Mouse (Mus musculus): ENCODE measurements around the gene Mdm2. TPM values are rescaled to one million over a fixed set of nuclear protein-coding genes. Genes with fewer than 3 reads are reported as not detected.

Gene Mdm2
- polyA plus RNA-seq, 1 experiment = 55.7 TPM

- Histone ChIP-seq H3K4me1 (ENCODE audit: control insufficient read depth, insufficient read depth, low read length) (no peaks in the 10 kb centered on the region), H3K4me3 (replicated peaks; ENCODE audit: control insufficient read depth, low read depth, low read length) (no peak overlapping the region), H3K27ac (ENCODE audit: control insufficient read depth, insufficient read depth, low read depth, low read length, poor library complexity) (no peak overlapping the region)
- 90% methylated on average over 1 of the region's 1 CpGs for WGBS
- TF ChIP-seq POLR2A (IDR thresholded peaks at IDR 0.05; ENCODE audit: borderline replicate concordance, control insufficient read depth, low read depth, low read length) = no peak
- no peak for TF ChIP-seq CTCF (IDR thresholded peaks at IDR 0.05; ENCODE audit: control insufficient read depth, insufficient read depth, low read length)
These were observed 36.6 kb downstream of the Mdm2 start for GRCm38 (mm10) chr10:117673913-117674312.

GRCm38 (mm10) chr10:117672693-117673092, 37.9 kb downstream of the Mdm2 start:
- no peaks in the 10 kb centered on the region for H3K4me1 ChIP-seq (ENCODE audit: control insufficient read depth, insufficient read depth, low read length)
- TF ChIP-seq POLR2A (IDR thresholded peaks at IDR 0.05; ENCODE audit: borderline replicate concordance, control insufficient read depth, low read depth, low read length) (no peak), CTCF (IDR thresholded peaks at IDR 0.05; ENCODE audit: control insufficient read depth, insufficient read depth, low read length) (no peak)
- H3K27ac ChIP-seq (ENCODE audit: control insufficient read depth, insufficient read depth, low read depth, low read length, poor library complexity) = no peak overlapping the region
- no peak overlapping the region for H3K4me3 ChIP-seq (replicated peaks; ENCODE audit: control insufficient read depth, low read depth, low read length)
- 67% methylated on average over 7 of the region's 7 CpGs for WGBS

- TF ChIP-seq POLR2A (IDR thresholded peaks at IDR 0.05; ENCODE audit: borderline replicate concordance, control insufficient read depth, low read depth, low read length) = no peak
- TF ChIP-seq CTCF (IDR thresholded peaks at IDR 0.05; ENCODE audit: control insufficient read depth, insufficient read depth, low read length) = no peak
- WGBS = 79% methylated on average over 13 of the region's 13 CpGs
- no peaks in the 10 kb centered on the region for H3K4me1 ChIP-seq (ENCODE audit: control insufficient read depth, insufficient read depth, low read length)
- no peak overlapping the region for H3K4me3 ChIP-seq (replicated peaks; ENCODE audit: control insufficient read depth, low read depth, low read length)
- H3K27ac ChIP-seq (ENCODE audit: control insufficient read depth, insufficient read depth, low read depth, low read length, poor library complexity) = no peak overlapping the region
These were observed 38.5 kb downstream of the Mdm2 start for GRCm38 (mm10) chr10:117671930-117672666.

GRCm38 (mm10) chr10:117671266-117671665, 39.3 kb downstream of the Mdm2 start:
- TF ChIP-seq POLR2A (IDR thresholded peaks at IDR 0.05; ENCODE audit: borderline replicate concordance, control insufficient read depth, low read depth, low read length) = no peak
- TF ChIP-seq CTCF (IDR thresholded peaks at IDR 0.05; ENCODE audit: control insufficient read depth, insufficient read depth, low read length) = no peak
- Histone ChIP-seq H3K4me1 (ENCODE audit: control insufficient read depth, insufficient read depth, low read length) (no peaks in the 10 kb centered on the region), H3K27ac (ENCODE audit: control insufficient read depth, insufficient read depth, low read depth, low read length, poor library complexity) (no peak overlapping the region), H3K4me3 (replicated peaks; ENCODE audit: control insufficient read depth, low read depth, low read length) (no peak overlapping the region)
- WGBS = 87% methylated on average over 9 of the region's 9 CpGs

- Histone ChIP-seq H3K4me1 (ENCODE audit: control insufficient read depth, insufficient read depth, low read length) (no peaks in the 10 kb centered on the region), H3K4me3 (replicated peaks; ENCODE audit: control insufficient read depth, low read depth, low read length) (no peak overlapping the region), H3K27ac (ENCODE audit: control insufficient read depth, insufficient read depth, low read depth, low read length, poor library complexity) (no peak overlapping the region)
- 65% methylated on average over 5 of the region's 5 CpGs for WGBS
- no peak for TF ChIP-seq POLR2A (IDR thresholded peaks at IDR 0.05; ENCODE audit: borderline replicate concordance, control insufficient read depth, low read depth, low read length)
- TF ChIP-seq CTCF (IDR thresholded peaks at IDR 0.05; ENCODE audit: control insufficient read depth, insufficient read depth, low read length) = no peak
These were observed 39.8 kb downstream of the Mdm2 start for GRCm38 (mm10) chr10:117670791-117671190.

- no peak overlapping the region for H3K4me3 ChIP-seq (replicated peaks; ENCODE audit: control insufficient read depth, low read depth, low read length)
- 88% methylated on average over 3 of the region's 3 CpGs for WGBS
- no peaks in the 10 kb centered on the region for H3K4me1 ChIP-seq (ENCODE audit: control insufficient read depth, insufficient read depth, low read length)
- H3K27ac ChIP-seq (ENCODE audit: control insufficient read depth, insufficient read depth, low read depth, low read length, poor library complexity) = no peak overlapping the region
- TF ChIP-seq CTCF (IDR thresholded peaks at IDR 0.05; ENCODE audit: control insufficient read depth, insufficient read depth, low read length) = no peak
- TF ChIP-seq POLR2A (IDR thresholded peaks at IDR 0.05; ENCODE audit: borderline replicate concordance, control insufficient read depth, low read depth, low read length) = no peak
These were observed 40.5 kb downstream of the Mdm2 start for GRCm38 (mm10) chr10:117670092-117670491.

GRCm38 (mm10) chr10:117669449-117670090, 41.0 kb downstream of the Mdm2 start:
- no peak for TF ChIP-seq CTCF (IDR thresholded peaks at IDR 0.05; ENCODE audit: control insufficient read depth, insufficient read depth, low read length)
- TF ChIP-seq POLR2A (IDR thresholded peaks at IDR 0.05; ENCODE audit: borderline replicate concordance, control insufficient read depth, low read depth, low read length) = no peak
- 81% methylated on average over 10 of the region's 10 CpGs for WGBS
- no peaks in the 10 kb centered on the region for H3K4me1 ChIP-seq (ENCODE audit: control insufficient read depth, insufficient read depth, low read length)
- H3K4me3 ChIP-seq (replicated peaks; ENCODE audit: control insufficient read depth, low read depth, low read length) = no peak overlapping the region
- no peak overlapping the region for H3K27ac ChIP-seq (ENCODE audit: control insufficient read depth, insufficient read depth, low read depth, low read length, poor library complexity)

GRCm38 (mm10) chr10:117668546-117669300, 41.8 kb downstream of the Mdm2 start:
- Histone ChIP-seq H3K4me3 (replicated peaks; ENCODE audit: control insufficient read depth, low read depth, low read length) (no peak overlapping the region), H3K4me1 (ENCODE audit: control insufficient read depth, insufficient read depth, low read length) (no peaks in the 10 kb centered on the region), H3K27ac (ENCODE audit: control insufficient read depth, insufficient read depth, low read depth, low read length, poor library complexity) (no peak overlapping the region)
- 64% methylated on average over 10 of the region's 10 CpGs for WGBS
- TF ChIP-seq CTCF (IDR thresholded peaks at IDR 0.05; ENCODE audit: control insufficient read depth, insufficient read depth, low read length) (no peak), POLR2A (IDR thresholded peaks at IDR 0.05; ENCODE audit: borderline replicate concordance, control insufficient read depth, low read depth, low read length) (no peak)
